Mouse (Mus musculus) megakaryocyte, embryonic 14.5 days (primary cell): ENCODE measurements around the gene Stac. TPM values are rescaled to one million over a fixed set of nuclear protein-coding genes. Genes with fewer than 3 reads are reported as not detected.

Source experiments
- H3K27me3 ChIP-seq: replicated peaks from 2 replicates; pipeline ENCODE3; 2012; ENCODE audit warnings: inconsistent platforms
- H3K36me3 ChIP-seq: replicated peaks from 2 replicates; pipeline ENCODE3; 2012; ENCODE audit warnings: low read length, inconsistent platforms, mixed read lengths
- H3K4me1 ChIP-seq: 2 replicates; pipeline ENCODE4 v1.6.1; 2012; ENCODE audit warnings: inconsistent platforms
- H3K4me3 ChIP-seq: replicated peaks from 2 replicates; pipeline ENCODE3; 2012; ENCODE audit warnings: moderate library complexity, mild to moderate bottlenecking, inconsistent platforms
- H3K9me3 ChIP-seq: 2 replicates; pipeline ENCODE4 v1.6.1; 2012; ENCODE audit warnings: inconsistent platforms
- FLI1 ChIP-seq: IDR thresholded peaks from 2 replicates; pipeline ENCODE4 v1.6.1; 2012; ENCODE audit warnings: low read length, inconsistent platforms, mixed read lengths
- GATA1 ChIP-seq: IDR thresholded peaks from 3 replicates; pipeline ENCODE4 v1.6.1; 2012; ENCODE audit warnings: mixed read lengths, low read length, inconsistent platforms, borderline replicate concordance
- polyA plus RNA-seq: library from polyadenylated mRNA; stranded (reverse); fragments of >175 nt; gene quantifications from 2 replicates; pipeline ENCODE4 v1.2.3, GENCODE M21; 2012; ENCODE audit warnings: low replicate concordance; ENCODE audit not compliant: insufficient read depth

Stac gene
- polyA plus RNA-seq, 1 experiment: not detected

DNA sequence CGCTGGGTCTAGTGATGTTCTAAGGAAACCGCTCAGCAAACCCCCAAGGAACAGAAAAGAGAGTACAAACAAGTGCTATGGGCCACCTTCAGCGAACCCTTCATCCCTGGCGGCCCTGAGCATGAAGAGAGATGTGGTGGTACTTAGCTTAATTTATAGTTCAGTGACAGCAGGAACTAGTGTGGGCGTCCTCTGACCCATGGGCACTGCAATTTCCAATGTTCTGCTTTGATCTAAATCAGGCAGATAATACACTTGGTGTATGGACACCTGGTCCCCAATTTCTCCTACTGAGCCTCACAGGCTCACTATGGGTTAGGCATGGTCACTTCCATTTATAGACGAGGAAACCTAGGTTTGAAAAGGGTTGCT, 322 bp upstream of the Stac start:
- TF ChIP-seq GATA1 (no peak), FLI1 (no peak)
- Histone ChIP-seq H3K9me3 (peaks cover 16% of the 10 kb centered on the region), H3K4me1 (no peaks in the 10 kb centered on the region), H3K27me3 (peaks cover 21% of the 10 kb centered on the region), H3K36me3 (no peaks in the 10 kb centered on the region), H3K4me3 (no peak overlapping the region)

DNA sequence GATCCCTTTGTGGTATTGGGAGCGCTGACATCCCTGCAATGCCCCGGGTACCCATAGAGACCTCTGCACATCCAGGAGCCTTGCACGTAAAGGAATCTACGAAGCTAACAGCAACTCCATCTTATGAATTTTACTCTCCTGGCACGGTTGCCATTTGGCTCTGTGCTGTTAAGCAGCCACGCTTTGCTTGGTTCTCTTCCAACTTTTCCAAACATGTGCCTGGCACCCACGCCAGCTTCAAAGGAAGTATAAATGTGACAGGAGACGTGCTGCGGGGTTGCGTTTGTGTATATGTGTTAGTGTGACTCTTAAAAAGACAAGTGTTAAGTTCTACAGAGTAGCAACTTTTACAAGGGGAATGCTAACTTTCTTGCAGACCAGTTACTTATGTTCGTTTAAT, 1.0 kb downstream of the Stac start:
- Histone ChIP-seq H3K9me3 (peaks cover 14% of the 10 kb centered on the region), H3K4me3 (no peak overlapping the region), H3K4me1 (no peaks in the 10 kb centered on the region), H3K36me3 (no peaks in the 10 kb centered on the region), H3K27me3 (peaks cover 21% of the 10 kb centered on the region)
- TF ChIP-seq FLI1 (no peak), GATA1 (no peak)

DNA sequence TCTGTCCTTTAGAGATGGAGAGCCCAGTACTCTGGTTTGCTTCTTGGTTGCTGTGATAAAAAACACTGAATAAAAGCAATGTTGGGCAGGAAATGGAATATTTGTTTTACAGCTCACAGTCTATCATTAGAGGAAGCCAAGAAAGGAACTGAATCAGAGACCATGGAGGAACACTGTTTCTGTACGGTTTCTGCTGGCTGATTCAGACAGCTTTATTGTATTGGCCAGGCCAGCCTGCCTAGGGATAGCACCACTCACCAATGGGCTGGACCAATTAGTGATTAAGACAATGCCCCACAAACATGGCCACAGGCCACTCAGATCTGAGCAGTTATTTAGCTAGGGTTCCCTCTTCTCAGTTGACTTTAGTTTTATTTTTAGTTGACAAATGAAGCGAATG, 6.0 kb downstream of the Stac start:
- Histone ChIP-seq H3K27me3 (peaks cover 4% of the 10 kb centered on the region), H3K4me1 (no peaks in the 10 kb centered on the region), H3K4me3 (no peak overlapping the region), H3K9me3 (peaks cover 8% of the 10 kb centered on the region), H3K36me3 (no peaks in the 10 kb centered on the region)
- TF ChIP-seq GATA1 (no peak), FLI1 (no peak)

DNA sequence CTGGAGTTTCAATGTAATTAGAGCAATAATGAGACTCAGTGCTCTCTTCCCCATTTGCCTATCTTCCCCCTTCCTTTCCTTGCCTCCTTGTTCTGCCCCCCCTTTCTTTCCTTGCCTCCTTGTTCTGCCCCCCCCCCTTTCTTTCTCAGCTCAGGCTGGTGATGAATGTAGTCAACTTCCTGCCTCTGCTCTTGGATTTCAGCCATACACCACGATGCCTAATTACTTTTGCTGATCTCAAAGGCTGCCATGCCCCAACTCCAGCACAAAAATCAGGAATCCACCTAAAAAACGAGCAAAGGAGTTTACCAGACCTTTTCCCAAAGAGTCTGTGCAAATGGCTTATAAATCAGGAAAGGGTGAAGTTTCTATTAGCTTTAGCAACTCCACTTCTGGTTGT, 10.6 kb downstream of the Stac start:
- Histone ChIP-seq H3K27me3 (no peaks in the 10 kb centered on the region), H3K9me3 (no peaks in the 10 kb centered on the region), H3K36me3 (no peaks in the 10 kb centered on the region), H3K4me1 (no peaks in the 10 kb centered on the region), H3K4me3 (no peak overlapping the region)
- no peak for TF ChIP-seq GATA1
- no peak for TF ChIP-seq FLI1

DNA sequence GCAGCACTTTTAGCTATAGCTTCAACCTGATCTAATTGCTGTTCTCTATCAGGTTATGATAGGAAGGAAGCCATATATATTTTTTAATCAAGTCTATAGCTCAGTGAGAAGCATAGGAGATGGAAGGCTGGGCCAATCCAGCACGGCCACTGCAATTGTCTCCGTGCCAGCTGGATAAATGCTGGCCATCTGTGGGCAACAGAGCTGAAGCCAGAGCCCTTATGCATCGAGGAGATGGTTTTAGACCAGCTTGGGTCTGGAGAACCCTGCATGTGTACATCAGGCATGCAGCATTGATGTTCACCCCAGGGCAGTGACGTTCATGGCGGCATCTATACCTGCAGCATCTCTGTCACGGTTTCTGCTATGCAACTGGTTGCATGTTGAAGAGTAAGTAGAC, 20.3 kb downstream of the Stac start:
- Histone ChIP-seq H3K9me3 (peaks cover 9% of the 10 kb centered on the region), H3K36me3 (no peaks in the 10 kb centered on the region), H3K4me3 (no peak overlapping the region), H3K4me1 (no peaks in the 10 kb centered on the region), H3K27me3 (no peaks in the 10 kb centered on the region)
- TF ChIP-seq GATA1 (no peak), FLI1 (no peak)

DNA sequence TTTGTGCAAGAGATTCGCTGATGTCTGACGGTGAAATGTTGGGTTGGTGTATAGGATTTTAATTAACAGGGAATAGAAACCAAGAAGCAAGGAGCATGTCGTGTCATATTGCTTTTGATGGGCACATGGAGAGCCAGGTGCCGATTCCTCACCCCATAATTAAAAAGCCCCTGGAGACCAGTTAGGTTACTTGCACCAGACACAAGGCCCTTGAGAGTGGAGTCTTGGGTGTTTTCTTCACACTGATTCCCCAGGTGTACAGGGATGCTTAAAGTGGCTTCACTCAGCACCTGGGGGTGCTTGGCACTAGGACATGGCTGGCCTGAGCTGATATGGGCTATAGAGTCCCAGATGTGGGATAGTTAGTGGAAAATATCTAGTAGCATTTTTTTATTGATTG, 35.1 kb downstream of the Stac start:
- Histone ChIP-seq H3K36me3 (no peaks in the 10 kb centered on the region), H3K4me1 (no peaks in the 10 kb centered on the region), H3K4me3 (no peak overlapping the region), H3K27me3 (no peaks in the 10 kb centered on the region), H3K9me3 (peaks cover 23% of the 10 kb centered on the region)
- no peak for TF ChIP-seq FLI1
- no peak for TF ChIP-seq GATA1

DNA sequence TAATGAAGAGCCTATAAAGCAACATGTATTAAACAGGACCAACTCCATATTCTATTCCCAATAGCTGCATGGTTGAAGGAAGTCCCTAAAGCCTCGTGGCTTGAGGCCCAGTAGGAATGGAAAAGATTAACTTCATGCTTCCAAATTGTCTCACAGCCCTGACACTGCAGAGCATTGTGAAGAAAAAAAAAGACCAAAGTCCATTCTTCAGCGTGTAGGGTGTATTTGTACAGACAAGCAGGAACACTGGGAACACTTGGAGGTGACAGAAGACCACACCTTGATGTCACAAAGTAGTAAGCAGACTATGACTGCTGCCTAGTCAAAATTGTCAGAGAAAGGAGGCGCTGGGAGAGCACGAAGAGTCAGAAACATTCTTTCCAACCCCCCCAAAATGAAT, 45.9 kb downstream of the Stac start:
- peaks cover 19% of the 10 kb centered on the region for H3K9me3 ChIP-seq
- H3K27me3 ChIP-seq: no peaks in the 10 kb centered on the region
- TF ChIP-seq GATA1 (no peak), FLI1 (no peak)
- H3K4me3 ChIP-seq: no peak overlapping the region
- no peaks in the 10 kb centered on the region for H3K36me3 ChIP-seq
- H3K4me1 ChIP-seq: no peaks in the 10 kb centered on the region

DNA sequence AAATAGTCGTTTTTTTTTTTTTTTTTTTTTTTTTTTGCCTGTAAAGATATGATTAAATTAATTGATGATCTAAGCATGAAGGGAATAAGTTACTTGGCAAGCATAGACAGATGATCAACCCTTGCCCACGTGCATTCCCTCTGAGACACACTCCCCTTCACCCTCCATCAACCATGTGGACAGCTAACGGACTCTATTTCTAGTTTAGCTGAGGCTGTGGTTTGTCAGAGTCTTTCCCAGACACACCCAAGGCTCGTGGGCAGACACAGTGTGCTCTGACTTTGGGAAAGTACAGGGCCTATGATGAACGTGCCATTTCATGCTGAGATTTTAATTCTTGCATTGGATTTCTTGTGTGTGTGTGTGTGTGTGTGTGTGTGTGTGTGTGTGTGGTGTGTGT, 46.8 kb downstream of the Stac start:
- Histone ChIP-seq H3K27me3 (no peaks in the 10 kb centered on the region), H3K9me3 (peaks cover 22% of the 10 kb centered on the region), H3K36me3 (no peaks in the 10 kb centered on the region), H3K4me1 (no peaks in the 10 kb centered on the region), H3K4me3 (no peak overlapping the region)
- TF ChIP-seq GATA1 (no peak), FLI1 (no peak)

DNA sequence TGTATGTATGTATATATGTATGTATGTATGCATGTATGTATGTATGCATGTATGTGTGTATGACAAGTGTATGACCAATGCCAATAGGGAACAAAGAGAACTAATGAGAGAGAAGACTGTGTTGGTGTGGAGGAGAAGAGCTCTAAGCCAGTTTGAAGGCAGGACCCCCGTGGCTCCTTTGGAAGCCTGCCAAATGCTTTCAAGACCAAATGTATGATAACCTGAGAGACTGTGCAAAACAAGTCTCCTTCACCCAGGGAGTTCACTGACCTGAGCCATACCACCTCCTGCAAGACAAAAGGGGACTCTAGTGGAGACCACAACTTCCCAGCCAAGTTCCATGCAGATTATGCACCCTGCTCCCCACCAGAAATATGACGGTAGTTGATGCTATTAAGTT, 52.5 kb downstream of the Stac start:
- Histone ChIP-seq H3K27me3 (no peaks in the 10 kb centered on the region), H3K4me1 (no peaks in the 10 kb centered on the region), H3K9me3 (peaks cover 46% of the 10 kb centered on the region), H3K36me3 (no peaks in the 10 kb centered on the region), H3K4me3 (no peak overlapping the region)
- no peak for TF ChIP-seq FLI1
- TF ChIP-seq GATA1: no peak

DNA sequence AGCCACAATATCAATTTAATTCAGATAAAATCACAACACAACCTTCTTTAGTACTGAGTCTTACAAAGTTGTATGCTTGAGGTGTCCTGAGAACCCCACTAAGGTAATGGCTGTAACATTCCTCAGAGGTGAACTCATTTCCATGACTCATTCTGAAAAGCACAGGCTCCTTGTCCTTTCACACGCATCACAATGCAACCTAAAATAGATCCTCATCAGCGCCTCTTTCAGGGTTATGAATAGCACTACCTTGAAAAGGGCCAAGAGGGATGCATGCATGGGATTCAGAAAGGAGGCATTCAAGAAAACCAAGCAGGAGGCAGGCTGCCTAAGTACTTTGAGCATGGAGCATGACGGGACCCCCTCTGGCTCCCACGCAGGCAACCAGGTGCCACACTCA, 57.3 kb downstream of the Stac start:
- Histone ChIP-seq H3K27me3 (no peaks in the 10 kb centered on the region), H3K4me1 (no peaks in the 10 kb centered on the region), H3K9me3 (peaks cover 32% of the 10 kb centered on the region), H3K36me3 (no peaks in the 10 kb centered on the region), H3K4me3 (no peak overlapping the region)
- no peak for TF ChIP-seq FLI1
- TF ChIP-seq GATA1: no peak

DNA sequence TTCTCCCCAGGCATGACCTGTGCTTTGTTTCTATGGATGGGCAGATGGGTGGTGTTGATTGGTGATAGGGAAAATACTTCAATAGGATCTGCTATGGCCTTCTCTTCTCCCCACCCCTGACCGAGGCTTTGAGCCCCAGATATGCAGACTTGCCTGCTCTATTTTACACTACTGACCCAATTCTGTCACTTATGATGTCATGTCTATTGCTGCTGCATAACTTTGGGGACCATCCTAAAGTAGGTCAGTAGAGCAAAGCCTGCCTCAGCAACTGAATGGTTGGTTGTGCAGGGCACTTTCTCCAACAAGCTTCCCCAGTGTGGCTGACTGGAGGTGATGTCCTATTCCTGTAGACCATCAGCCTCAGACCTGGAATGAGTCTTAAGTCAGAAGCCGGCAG, 69.0 kb downstream of the Stac start:
- Histone ChIP-seq H3K9me3 (peaks cover 31% of the 10 kb centered on the region), H3K4me3 (no peak overlapping the region), H3K36me3 (no peaks in the 10 kb centered on the region), H3K4me1 (no peaks in the 10 kb centered on the region), H3K27me3 (no peaks in the 10 kb centered on the region)
- no peak for TF ChIP-seq FLI1
- TF ChIP-seq GATA1: no peak
